Mouse (Mus musculus) hindbrain, embryonic 15.5 days (tissue): Measurements from ENCODE around the gene Il1a. TPM values are rescaled to one million over a fixed set of nuclear protein-coding genes. Genes with fewer than 3 reads are reported as not detected.

Source experiments
- ATAC-seq: fragments of 200-750 bp; cut with Nextera tagmentation; 2 replicates; pipeline ENCODE4 v1.8.0; 2017; ENCODE audit warnings: low read depth, moderate number of reproducible peaks, moderate TSS enrichment; ENCODE audit not compliant: low FRiP score
- H3K27ac ChIP-seq: fragments of 300-500 bp; sonication (generic); replicated peaks from 2 replicates; pipeline ENCODE4 v1.5.1; 2015; ENCODE audit warnings: mild to moderate bottlenecking, inconsistent platforms
- H3K27me3 ChIP-seq: fragments of 300-500 bp; sonication (generic); 2 replicates; pipeline ENCODE4 v1.6.1; 2015; ENCODE audit warnings: control low read depth, inconsistent platforms
- H3K36me3 ChIP-seq: fragments of 300-500 bp; sonication (generic); 2 replicates; pipeline ENCODE4 v1.6.1; 2015; ENCODE audit warnings: control low read depth, inconsistent platforms
- H3K4me1 ChIP-seq: fragments of 300-500 bp; sonication (generic); replicated peaks from 2 replicates; pipeline ENCODE4 v1.6.1; 2015; ENCODE audit warnings: control low read depth, inconsistent platforms
- H3K4me2 ChIP-seq: fragments of 300-500 bp; sonication (generic); 2 replicates; pipeline ENCODE4 v1.6.1; 2015; ENCODE audit warnings: moderate library complexity, mild to moderate bottlenecking, inconsistent platforms
- H3K4me3 ChIP-seq: fragments of 300-500 bp; sonication (generic); 2 replicates; pipeline ENCODE4 v1.5.1; 2015; ENCODE audit warnings: mild to moderate bottlenecking, inconsistent platforms
- H3K9ac ChIP-seq: fragments of 300-500 bp; sonication (generic); 2 replicates; pipeline ENCODE4 v1.6.1; 2015; ENCODE audit warnings: inconsistent platforms
- H3K9me3 ChIP-seq: fragments of 300-500 bp; sonication (generic); 2 replicates; pipeline ENCODE4 v1.6.1; 2016; ENCODE audit warnings: control low read depth, inconsistent platforms
- WGBS: fragments of 180-500 bp; shearing (Covaris S2); methylation state at CpG from one replicate; pipeline ENCODE4 v1.1.7; 2015; 5-methylcytosine and 5-hydroxymethylcytosine counted together
- polyA plus RNA-seq: library from polyadenylated mRNA; unstranded; fragments of >200 nt; fragmentation: Nextera tagmentation; extraction: Ambion mirVana; gene quantifications from 2 replicates; pipeline ENCODE4 v1.2.1, GENCODE M21; 2015

The Il1a gene
- 0.24 and 0.45 TPM in 2 replicates for polyA plus RNA-seq

GRCm38 (mm10) chr2:129309836-129310235 lies at the start of gene Il1a:
Gene Il1a (minus strand): TSS chr2:129309972.
- Histone ChIP-seq H3K9me3 (no peaks in the 10 kb centered on the region), H3K4me3 (no peak within 1 kb of the TSS), H3K27ac (no peak within 1 kb of the TSS), H3K4me1 (no peaks in the 10 kb centered on the region), H3K27me3 (no peaks in the 10 kb centered on the region), H3K4me2 (no peak within 1 kb of the TSS), H3K9ac (no peak within 1 kb of the TSS), H3K36me3 (no peaks in the 10 kb centered on the region)
- ATAC-seq = no peak
- 86% methylated on average over 7 of the region's 7 CpGs for WGBS

GRCm38 (mm10) chr2:129338138-129338621 lies 28.4 kb upstream of the Il1a start:
- H3K27me3 ChIP-seq = no peaks in the 10 kb centered on the region
- H3K36me3 ChIP-seq = no peaks in the 10 kb centered on the region
- WGBS = 80% methylated on average over 6 of the region's 6 CpGs
- H3K4me1 ChIP-seq = no peaks in the 10 kb centered on the region
- no peak overlapping the region for H3K4me2 ChIP-seq
- ATAC-seq = no peak
- no peak overlapping the region for H3K4me3 ChIP-seq
- no peak overlapping the region for H3K9ac ChIP-seq
- no peaks in the 10 kb centered on the region for H3K9me3 ChIP-seq
- no peak overlapping the region for H3K27ac ChIP-seq

- no peak overlapping the region for H3K9ac ChIP-seq
- no peak overlapping the region for H3K27ac ChIP-seq
- no peaks in the 10 kb centered on the region for H3K27me3 ChIP-seq
- no peak overlapping the region for H3K4me2 ChIP-seq
- ATAC-seq = no peak
- H3K36me3 ChIP-seq = no peaks in the 10 kb centered on the region
- H3K9me3 ChIP-seq = no peaks in the 10 kb centered on the region
- no peak overlapping the region for H3K4me3 ChIP-seq
- WGBS = 57% methylated on average over 4 of the region's 4 CpGs
- no peaks in the 10 kb centered on the region for H3K4me1 ChIP-seq
Observed at GRCm38 (mm10) chr2:129333471-129333870, 23.7 kb upstream of the Il1a start.

- ATAC-seq = no peak
Observed at GRCm38 (mm10) chr2:129330540-129330939, 20.8 kb upstream of the Il1a start.

GRCm38 (mm10) chr2:129330024-129330423 lies 20.3 kb upstream of the Il1a start:
- H3K36me3 ChIP-seq = no peaks in the 10 kb centered on the region
- H3K9me3 ChIP-seq = 0 out of 2 replicates have a peak, but pooled peaks cover 3% of the 10 kb centered on the region
- H3K27ac ChIP-seq = no peak overlapping the region
- no peak overlapping the region for H3K4me2 ChIP-seq
- 74% methylated on average over 7 of the region's 7 CpGs for WGBS
- H3K4me3 ChIP-seq = no peak overlapping the region
- no peaks in the 10 kb centered on the region for H3K4me1 ChIP-seq
- no peaks in the 10 kb centered on the region for H3K27me3 ChIP-seq
- no peak for ATAC-seq
- no peak overlapping the region for H3K9ac ChIP-seq

More at GRCm38 (mm10) chr2:129330540-129330939, 20.8 kb upstream of the Il1a start:
- no peak overlapping the region for H3K4me3 ChIP-seq
- H3K4me1 ChIP-seq = no peaks in the 10 kb centered on the region
- H3K4me2 ChIP-seq = no peak overlapping the region
- H3K27me3 ChIP-seq = no peaks in the 10 kb centered on the region
- no peak overlapping the region for H3K27ac ChIP-seq
- 0 out of 2 replicates have a peak, but pooled peaks cover under 1% of the 10 kb centered on the region for H3K9me3 ChIP-seq
- 85% methylated on average over 13 of the region's 13 CpGs for WGBS
- no peaks in the 10 kb centered on the region for H3K36me3 ChIP-seq
- H3K9ac ChIP-seq = no peak overlapping the region

- 83% methylated on average over 4 of the region's 4 CpGs for WGBS
- Histone ChIP-seq H3K36me3 (no peaks in the 10 kb centered on the region), H3K4me2 (no peak overlapping the region), H3K4me3 (no peak overlapping the region), H3K27me3 (no peaks in the 10 kb centered on the region), H3K27ac (no peak overlapping the region), H3K4me1 (no peaks in the 10 kb centered on the region), H3K9ac (no peak overlapping the region), H3K9me3 (0 out of 2 replicates have a peak, but pooled peaks cover 3% of the 10 kb centered on the region)
- ATAC-seq = no peak
Observed at GRCm38 (mm10) chr2:129328238-129328637, 18.5 kb upstream of the Il1a start.

- Histone ChIP-seq H3K36me3 (no peaks in the 10 kb centered on the region), H3K27ac (no peak overlapping the region), H3K4me1 (no peaks in the 10 kb centered on the region), H3K9ac (no peak overlapping the region), H3K4me2 (no peak overlapping the region), H3K9me3 (0 out of 2 replicates have a peak, but pooled peaks cover 3% of the 10 kb centered on the region), H3K27me3 (no peaks in the 10 kb centered on the region), H3K4me3 (no peak overlapping the region)
- 85% methylated on average over 3 of the region's 3 CpGs for WGBS
- ATAC-seq = no peak
Observed at GRCm38 (mm10) chr2:129324216-129324615, 14.4 kb upstream of the Il1a start.

GRCm38 (mm10) chr2:129322117-129322635 lies 12.4 kb upstream of the Il1a start:
- WGBS = 74% methylated on average over 1 of the region's 1 CpGs
- no peak overlapping the region for H3K4me2 ChIP-seq
- no peak overlapping the region for H3K4me3 ChIP-seq
- 0 out of 2 replicates have a peak, but pooled peaks cover 3% of the 10 kb centered on the region for H3K9me3 ChIP-seq
- no peak overlapping the region for H3K27ac ChIP-seq
- H3K4me1 ChIP-seq = no peaks in the 10 kb centered on the region
- no peak for ATAC-seq
- no peaks in the 10 kb centered on the region for H3K27me3 ChIP-seq
- H3K9ac ChIP-seq = no peak overlapping the region
- H3K36me3 ChIP-seq = no peaks in the 10 kb centered on the region

GRCm38 (mm10) chr2:129320033-129320605 lies 10.3 kb upstream of the Il1a start:
- H3K27me3 ChIP-seq = no peaks in the 10 kb centered on the region
- H3K4me1 ChIP-seq = no peaks in the 10 kb centered on the region
- no peak overlapping the region for H3K4me3 ChIP-seq
- no peak overlapping the region for H3K4me2 ChIP-seq
- no peaks in the 10 kb centered on the region for H3K36me3 ChIP-seq
- WGBS = 86% methylated on average over 8 of the region's 8 CpGs
- no peak for ATAC-seq
- no peak overlapping the region for H3K9ac ChIP-seq
- no peak overlapping the region for H3K27ac ChIP-seq
- H3K9me3 ChIP-seq = no peaks in the 10 kb centered on the region

GRCm38 (mm10) chr2:129315831-129316230 lies 6.1 kb upstream of the Il1a start:
- no peaks in the 10 kb centered on the region for H3K36me3 ChIP-seq
- no peaks in the 10 kb centered on the region for H3K27me3 ChIP-seq
- no peaks in the 10 kb centered on the region for H3K4me1 ChIP-seq
- no peak for ATAC-seq
- H3K9ac ChIP-seq = no peak overlapping the region
- H3K4me3 ChIP-seq = no peak overlapping the region
- WGBS = 81% methylated on average over 4 of the region's 4 CpGs
- H3K4me2 ChIP-seq = no peak overlapping the region
- H3K9me3 ChIP-seq = no peaks in the 10 kb centered on the region
- no peak overlapping the region for H3K27ac ChIP-seq

GRCm38 (mm10) chr2:129314880-129315279 lies 5.1 kb upstream of the Il1a start:
- WGBS = 79% methylated on average over 6 of the region's 6 CpGs
- H3K36me3 ChIP-seq = no peaks in the 10 kb centered on the region
- no peaks in the 10 kb centered on the region for H3K9me3 ChIP-seq
- no peak for ATAC-seq
- H3K4me2 ChIP-seq = no peak overlapping the region
- H3K4me1 ChIP-seq = no peaks in the 10 kb centered on the region
- H3K27me3 ChIP-seq = no peaks in the 10 kb centered on the region
- no peak overlapping the region for H3K4me3 ChIP-seq
- H3K27ac ChIP-seq = no peak overlapping the region
- H3K9ac ChIP-seq = no peak overlapping the region

GRCm38 (mm10) chr2:129313934-129314333 lies 4.2 kb upstream of the Il1a start:
- Histone ChIP-seq H3K4me1 (no peaks in the 10 kb centered on the region), H3K36me3 (no peaks in the 10 kb centered on the region), H3K27me3 (no peaks in the 10 kb centered on the region), H3K4me3 (no peak overlapping the region), H3K9me3 (no peaks in the 10 kb centered on the region), H3K4me2 (no peak overlapping the region), H3K9ac (no peak overlapping the region), H3K27ac (no peak overlapping the region)
- no peak for ATAC-seq
- WGBS = 95% methylated on average over 1 of the region's 1 CpGs
